Mouse (Mus musculus): ENCODE measurements around the gene Dpy19l3. TPM values are rescaled to one million over a fixed set of nuclear protein-coding genes. Genes with fewer than 3 reads are reported as not detected.

The Dpy19l3 gene
- polyA plus RNA-seq, 1 experiment from 2014 or later = 39.5 TPM

- Histone ChIP-seq H3K9me3 (replicated peaks; ENCODE audit: control insufficient read depth, low read length) (no peaks in the 10 kb centered on the region), H3K27me3 (ENCODE audit: control insufficient read depth, insufficient read depth, low read length) (no peaks in the 10 kb centered on the region), H3K36me3 (replicated peaks; ENCODE audit: control insufficient read depth, insufficient read depth, low read depth, low read length) (peaks cover 13% of the 10 kb centered on the region), H3K4me1 (ENCODE audit: control insufficient read depth, insufficient read depth, low read length) (no peaks in the 10 kb centered on the region), H3K4me2 (ENCODE audit: low read depth, low read length) (no peak overlapping the region), H3K9ac (replicated peaks; ENCODE audit: low read length) (no peak overlapping the region), H3K27ac (replicated peaks; ENCODE audit: low read depth, low read length) (no peak overlapping the region), H3K4me3 (ENCODE audit: low read depth, low read length) (no peak overlapping the region)
- DNase-seq (ENCODE audit: low spot score) (no peak), ATAC-seq (replicated peaks; ENCODE audit: insufficient number of reproducible peaks, low FRiP score, low TSS enrichment, low read depth) (no peak)
- 86% methylated on average over 8 of the region's 8 CpGs for WGBS
These were observed 35.9 kb upstream of the Dpy19l3 start for GRCm38 (mm10) chr7:35790201-35790600.

- H3K4me3 ChIP-seq (ENCODE audit: low read depth, low read length) = no peak overlapping the region
- no peak for DNase-seq (ENCODE audit: low spot score)
- no peak overlapping the region for H3K27ac ChIP-seq (replicated peaks; ENCODE audit: low read depth, low read length)
- H3K27me3 ChIP-seq (ENCODE audit: control insufficient read depth, insufficient read depth, low read length) = no peaks in the 10 kb centered on the region
- H3K9ac ChIP-seq (replicated peaks; ENCODE audit: low read length) = no peak overlapping the region
- peaks cover 2% of the 10 kb centered on the region; the same call in 1 of the 2 replicates for H3K36me3 ChIP-seq (replicated peaks; ENCODE audit: control insufficient read depth, insufficient read depth, low read depth, low read length)
- no peaks in the 10 kb centered on the region for H3K4me1 ChIP-seq (ENCODE audit: control insufficient read depth, insufficient read depth, low read length)
- no peak overlapping the region for H3K4me2 ChIP-seq (ENCODE audit: low read depth, low read length)
- H3K9me3 ChIP-seq (replicated peaks; ENCODE audit: control insufficient read depth, low read length) = no peaks in the 10 kb centered on the region
- 79% methylated on average over 4 of the region's 4 CpGs for WGBS
- ATAC-seq (replicated peaks; ENCODE audit: insufficient number of reproducible peaks, low FRiP score, low TSS enrichment, low read depth) = no peak
These were observed 31.3 kb upstream of the Dpy19l3 start for GRCm38 (mm10) chr7:35785579-35785978.

- H3K36me3 ChIP-seq (replicated peaks; ENCODE audit: control insufficient read depth, insufficient read depth, low read depth, low read length) = peaks cover 3% of the 10 kb centered on the region; the same call in 1 of the 2 replicates
- no peaks in the 10 kb centered on the region for H3K27me3 ChIP-seq (ENCODE audit: control insufficient read depth, insufficient read depth, low read length)
- ATAC-seq (replicated peaks; ENCODE audit: insufficient number of reproducible peaks, low FRiP score, low TSS enrichment, low read depth) = no peak
- H3K27ac ChIP-seq (replicated peaks; ENCODE audit: low read depth, low read length) = no peak overlapping the region
- no peak overlapping the region for H3K9ac ChIP-seq (replicated peaks; ENCODE audit: low read length)
- no peak overlapping the region for H3K4me2 ChIP-seq (ENCODE audit: low read depth, low read length)
- no peaks in the 10 kb centered on the region for H3K4me1 ChIP-seq (ENCODE audit: control insufficient read depth, insufficient read depth, low read length)
- no peak overlapping the region for H3K4me3 ChIP-seq (ENCODE audit: low read depth, low read length)
- DNase-seq (ENCODE audit: low spot score) = no peak
- H3K9me3 ChIP-seq (replicated peaks; ENCODE audit: control insufficient read depth, low read length) = no peaks in the 10 kb centered on the region
These were observed 28.0 kb upstream of the Dpy19l3 start for GRCm38 (mm10) chr7:35782252-35782651.

- no peak overlapping the region for H3K4me2 ChIP-seq (ENCODE audit: low read depth, low read length)
These were observed 19.9 kb upstream of the Dpy19l3 start for GRCm38 (mm10) chr7:35774127-35774526.

GRCm38 (mm10) chr7:35772347-35772746 is 18.1 kb upstream of the Dpy19l3 start:
- no peak overlapping the region for H3K4me2 ChIP-seq (ENCODE audit: low read depth, low read length)
- no peak for ATAC-seq (replicated peaks; ENCODE audit: insufficient number of reproducible peaks, low FRiP score, low TSS enrichment, low read depth)
- 89% methylated on average over 8 of the region's 8 CpGs for WGBS
- H3K36me3 ChIP-seq (replicated peaks; ENCODE audit: control insufficient read depth, insufficient read depth, low read depth, low read length) = peaks cover 9% of the 10 kb centered on the region
- H3K4me3 ChIP-seq (ENCODE audit: low read depth, low read length) = no peak overlapping the region
- no peaks in the 10 kb centered on the region for H3K27me3 ChIP-seq (ENCODE audit: control insufficient read depth, insufficient read depth, low read length)
- H3K9ac ChIP-seq (replicated peaks; ENCODE audit: low read length) = no peak overlapping the region
- H3K27ac ChIP-seq (replicated peaks; ENCODE audit: low read depth, low read length) = no peak overlapping the region
- no peaks in the 10 kb centered on the region for H3K4me1 ChIP-seq (ENCODE audit: control insufficient read depth, insufficient read depth, low read length)
- no peak for DNase-seq (ENCODE audit: low spot score)
- H3K9me3 ChIP-seq (replicated peaks; ENCODE audit: control insufficient read depth, low read length) = no peaks in the 10 kb centered on the region

More at GRCm38 (mm10) chr7:35774127-35774526, 19.9 kb upstream of the Dpy19l3 start:
- no peak for DNase-seq (ENCODE audit: low spot score)
- Histone ChIP-seq H3K4me1 (ENCODE audit: control insufficient read depth, insufficient read depth, low read length) (no peaks in the 10 kb centered on the region), H3K4me3 (ENCODE audit: low read depth, low read length) (no peak overlapping the region), H3K36me3 (replicated peaks; ENCODE audit: control insufficient read depth, insufficient read depth, low read depth, low read length) (peaks cover 12% of the 10 kb centered on the region), H3K9me3 (replicated peaks; ENCODE audit: control insufficient read depth, low read length) (no peaks in the 10 kb centered on the region), H3K27me3 (ENCODE audit: control insufficient read depth, insufficient read depth, low read length) (no peaks in the 10 kb centered on the region), H3K27ac (replicated peaks; ENCODE audit: low read depth, low read length) (no peak overlapping the region), H3K9ac (replicated peaks; ENCODE audit: low read length) (no peak overlapping the region)
- 93% methylated on average over 12 of the region's 12 CpGs for WGBS
- no peak for ATAC-seq (replicated peaks; ENCODE audit: insufficient number of reproducible peaks, low FRiP score, low TSS enrichment, low read depth)

GRCm38 (mm10) chr7:35771106-35771505 is 16.9 kb upstream of the Dpy19l3 start:
- Histone ChIP-seq H3K9ac (replicated peaks; ENCODE audit: low read length) (no peak overlapping the region), H3K27me3 (ENCODE audit: control insufficient read depth, insufficient read depth, low read length) (no peaks in the 10 kb centered on the region), H3K4me3 (ENCODE audit: low read depth, low read length) (no peak overlapping the region), H3K9me3 (replicated peaks; ENCODE audit: control insufficient read depth, low read length) (no peaks in the 10 kb centered on the region), H3K4me2 (ENCODE audit: low read depth, low read length) (no peak overlapping the region), H3K4me1 (ENCODE audit: control insufficient read depth, insufficient read depth, low read length) (no peaks in the 10 kb centered on the region), H3K36me3 (replicated peaks; ENCODE audit: control insufficient read depth, insufficient read depth, low read depth, low read length) (peaks cover 9% of the 10 kb centered on the region), H3K27ac (replicated peaks; ENCODE audit: low read depth, low read length) (no peak overlapping the region)
- no peak for ATAC-seq (replicated peaks; ENCODE audit: insufficient number of reproducible peaks, low FRiP score, low TSS enrichment, low read depth)
- DNase-seq (ENCODE audit: low spot score) = no peak

- no peak for ATAC-seq (replicated peaks; ENCODE audit: insufficient number of reproducible peaks, low FRiP score, low TSS enrichment, low read depth)
- Histone ChIP-seq H3K4me1 (ENCODE audit: control insufficient read depth, insufficient read depth, low read length) (no peaks in the 10 kb centered on the region), H3K4me3 (ENCODE audit: low read depth, low read length) (no peak overlapping the region), H3K36me3 (replicated peaks; ENCODE audit: control insufficient read depth, insufficient read depth, low read depth, low read length) (peaks cover 9% of the 10 kb centered on the region), H3K27ac (replicated peaks; ENCODE audit: low read depth, low read length) (no peak overlapping the region), H3K4me2 (ENCODE audit: low read depth, low read length) (no peak overlapping the region), H3K27me3 (ENCODE audit: control insufficient read depth, insufficient read depth, low read length) (no peaks in the 10 kb centered on the region), H3K9me3 (replicated peaks; ENCODE audit: control insufficient read depth, low read length) (no peaks in the 10 kb centered on the region), H3K9ac (replicated peaks; ENCODE audit: low read length) (no peak overlapping the region)
- DNase-seq (ENCODE audit: low spot score) = no peak
- WGBS = 86% methylated on average over 7 of the region's 7 CpGs
These were observed 15.9 kb upstream of the Dpy19l3 start for GRCm38 (mm10) chr7:35770122-35770521.

GRCm38 (mm10) chr7:35764461-35764860 is 10.2 kb upstream of the Dpy19l3 start:
- H3K9me3 ChIP-seq (replicated peaks; ENCODE audit: control insufficient read depth, low read length) = no peaks in the 10 kb centered on the region
- H3K9ac ChIP-seq (replicated peaks; ENCODE audit: low read length) = no peak overlapping the region
- H3K4me1 ChIP-seq (ENCODE audit: control insufficient read depth, insufficient read depth, low read length) = no peaks in the 10 kb centered on the region
- H3K36me3 ChIP-seq (replicated peaks; ENCODE audit: control insufficient read depth, insufficient read depth, low read depth, low read length) = no peaks in the 10 kb centered on the region
- WGBS = 93% methylated on average over 11 of the region's 11 CpGs
- no peak overlapping the region for H3K27ac ChIP-seq (replicated peaks; ENCODE audit: low read depth, low read length)
- H3K27me3 ChIP-seq (ENCODE audit: control insufficient read depth, insufficient read depth, low read length) = no peaks in the 10 kb centered on the region
- H3K4me3 ChIP-seq (ENCODE audit: low read depth, low read length) = no peak overlapping the region
- DNase-seq (ENCODE audit: low spot score) (no peak), ATAC-seq (replicated peaks; ENCODE audit: insufficient number of reproducible peaks, low FRiP score, low TSS enrichment, low read depth) (no peak)
- H3K4me2 ChIP-seq (ENCODE audit: low read depth, low read length) = no peak overlapping the region
